Mouse (Mus musculus) midbrain, embryonic 14.5 days (tissue): Measurements from ENCODE around the gene Defb6. TPM values are rescaled to one million over a fixed set of nuclear protein-coding genes. Genes with fewer than 3 reads are reported as not detected.

ENCODE experiments used
- ATAC-seq: fragments of 200-750 bp; cut with Nextera tagmentation; 2 replicates; pipeline ENCODE4 v1.8.0; 2017; ENCODE audit warnings: moderate number of reproducible peaks, moderate library complexity; ENCODE audit not compliant: low FRiP score, low TSS enrichment
- DNase-seq: peaks from one replicate; pipeline ENCODE4 v3.0.0-alpha.2; 2015
- H3K27ac ChIP-seq: fragments of 300-500 bp; sonication (generic); replicated peaks from 2 replicates; pipeline ENCODE4 v1.5.1; 2014; ENCODE audit warnings: mild to moderate bottlenecking, low read depth, low read length, moderate library complexity
- H3K27me3 ChIP-seq: fragments of 300-500 bp; sonication (generic); 2 replicates; pipeline ENCODE4 v1.6.1; 2014; ENCODE audit warnings: low read length, control low read depth, mixed read lengths; ENCODE audit not compliant: control insufficient read depth, insufficient read depth
- H3K36me3 ChIP-seq: fragments of 300-500 bp; sonication (generic); 2 replicates; pipeline ENCODE4 v1.6.1; 2014; ENCODE audit warnings: low read length, control low read depth; ENCODE audit not compliant: control insufficient read depth, insufficient read depth
- H3K4me1 ChIP-seq: fragments of 300-500 bp; sonication (generic); 2 replicates; pipeline ENCODE4 v1.6.1; 2014; ENCODE audit warnings: mild to moderate bottlenecking, antibody characterized with exemption, low read length, control low read depth; ENCODE audit not compliant: control insufficient read depth, insufficient read depth
- H3K4me2 ChIP-seq: fragments of 300-500 bp; sonication (generic); 2 replicates; pipeline ENCODE4 v1.6.1; 2014; ENCODE audit warnings: mild to moderate bottlenecking, low read length, moderate library complexity
- H3K4me3 ChIP-seq: fragments of 300-500 bp; sonication (generic); replicated peaks from 2 replicates; pipeline ENCODE4 v1.5.1; 2014; ENCODE audit warnings: low read depth, low read length
- H3K9ac ChIP-seq: fragments of 300-500 bp; sonication (generic); replicated peaks from 2 replicates; pipeline ENCODE4 v1.6.1; 2014; ENCODE audit warnings: mild to moderate bottlenecking, low read length, moderate library complexity
- H3K9me3 ChIP-seq: fragments of 300-500 bp; sonication (generic); 2 replicates; pipeline ENCODE4 v1.6.1; 2016; ENCODE audit warnings: low read length, control low read depth, mixed read lengths; ENCODE audit not compliant: control insufficient read depth
- WGBS: fragments of 180-500 bp; shearing (Covaris S2); extraction: QIAGEN DNeasy Blood & Tissue Kit; methylation state at CpG from one replicate; pipeline ENCODE4 v1.1.7; 2014; 5-methylcytosine and 5-hydroxymethylcytosine counted together
- polyA plus RNA-seq: library from polyadenylated mRNA; unstranded; fragments of >200 nt; fragmentation: Nextera tagmentation; extraction: Ambion mirVana; gene quantifications from 2 replicates; pipeline ENCODE4 v1.2.1, GENCODE M21; 2014

The Defb6 gene
- polyA plus RNA-seq: not detected in 2 replicates

DNA sequence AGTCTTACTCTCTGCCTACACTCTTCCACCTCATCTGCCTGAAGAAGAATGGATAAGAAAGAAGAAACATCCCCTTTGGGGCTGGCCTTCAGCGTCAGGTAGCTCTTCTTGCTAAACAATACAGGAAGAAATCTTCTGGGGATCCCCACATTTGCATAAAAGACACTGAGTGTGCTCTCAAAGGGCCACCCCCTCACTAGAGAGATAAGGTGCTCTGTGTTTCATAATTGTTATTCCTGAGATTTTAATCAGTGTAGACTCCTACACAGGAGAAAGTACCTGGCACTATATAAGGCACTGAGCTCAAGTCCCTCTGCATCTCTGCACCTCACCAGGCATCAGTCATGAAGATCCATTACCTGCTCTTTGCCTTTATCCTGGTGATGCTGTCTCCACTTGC is at the start of gene Defb6:
Gene Defb6, plus strand, starts transcription at position 318 of the 400 bp plus-strand sequence.
- H3K4me3 ChIP-seq: no peak within 1 kb of the TSS
- 67% methylated on average over 1 of the region's 1 CpGs for WGBS
- H3K4me1 ChIP-seq: no peaks in the 10 kb centered on the region
- DNase-seq: no peak
- no peak within 1 kb of the TSS for H3K4me2 ChIP-seq
- H3K36me3 ChIP-seq: no peaks in the 10 kb centered on the region
- H3K27ac ChIP-seq: no peak within 1 kb of the TSS
- ATAC-seq: no peak
- no peaks in the 10 kb centered on the region for H3K27me3 ChIP-seq
- no peak within 1 kb of the TSS for H3K9ac ChIP-seq
- H3K9me3 ChIP-seq: no peaks in the 10 kb centered on the region

DNA sequence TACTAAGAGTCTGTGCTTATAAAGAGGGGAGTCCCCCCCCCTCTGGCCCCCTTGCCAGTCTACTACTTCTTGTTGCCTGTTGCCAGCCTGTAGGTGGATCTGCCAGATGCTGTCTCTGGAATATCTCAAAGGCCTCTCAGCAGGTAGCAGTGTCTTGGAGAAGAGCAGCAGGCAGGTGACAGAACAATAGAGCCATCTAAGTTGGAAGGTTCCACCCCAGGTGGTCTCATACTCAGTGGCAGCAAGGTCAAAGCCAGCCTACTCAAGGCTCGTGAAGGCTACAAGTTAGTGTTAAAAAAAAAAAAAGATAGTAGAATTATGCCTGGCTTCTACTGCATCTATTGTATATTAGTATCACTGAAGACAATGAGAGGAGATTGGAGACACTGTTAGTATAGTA is 12.8 kb downstream of the Defb6 start:
- ATAC-seq (no peak), DNase-seq (no peak)
- WGBS: 59% methylated on average over 1 of the region's 1 CpGs
- H3K9me3 ChIP-seq: no peaks in the 10 kb centered on the region
- H3K27ac ChIP-seq: no peak overlapping the region
- no peak overlapping the region for H3K4me3 ChIP-seq
- H3K4me1 ChIP-seq: no peaks in the 10 kb centered on the region
- H3K36me3 ChIP-seq: no peaks in the 10 kb centered on the region
- no peak overlapping the region for H3K9ac ChIP-seq
- H3K4me2 ChIP-seq: no peak overlapping the region
- H3K27me3 ChIP-seq: no peaks in the 10 kb centered on the region

DNA sequence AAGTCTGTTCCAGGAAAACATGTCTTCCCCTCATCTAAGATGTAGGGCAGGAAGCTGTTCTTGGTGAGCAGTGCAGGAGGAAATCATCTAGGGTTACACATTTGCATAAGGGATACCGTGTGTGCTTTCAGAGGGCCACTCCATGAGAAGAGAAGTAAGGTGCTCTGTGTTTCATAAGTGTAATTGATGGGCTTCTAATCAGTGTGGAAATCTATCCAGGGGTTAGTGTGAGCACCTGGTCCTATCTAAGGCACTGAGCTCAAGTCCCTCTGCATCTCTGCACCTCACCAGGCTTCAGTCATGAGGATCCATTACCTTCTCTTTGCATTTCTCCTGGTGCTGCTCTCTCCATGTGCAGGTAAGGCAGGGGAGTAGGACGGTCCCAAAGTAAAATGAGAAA is 14.3 kb downstream of the Defb6 start, which contains the start of gene Defb46:
Gene Defb46, plus strand, starts transcription at position 301 of the 400 bp plus-strand sequence.
- Histone ChIP-seq H3K4me1 (no peaks in the 10 kb centered on the region), H3K9me3 (no peaks in the 10 kb centered on the region), H3K9ac (no peak within 1 kb of the TSS), H3K4me2 (no peak within 1 kb of the TSS), H3K27me3 (no peaks in the 10 kb centered on the region), H3K36me3 (no peaks in the 10 kb centered on the region), H3K27ac (no peak within 1 kb of the TSS), H3K4me3 (no peak within 1 kb of the TSS)
- ATAC-seq (no peak), DNase-seq (no peak)
- 80% methylated on average over 2 of the region's 2 CpGs for WGBS

DNA sequence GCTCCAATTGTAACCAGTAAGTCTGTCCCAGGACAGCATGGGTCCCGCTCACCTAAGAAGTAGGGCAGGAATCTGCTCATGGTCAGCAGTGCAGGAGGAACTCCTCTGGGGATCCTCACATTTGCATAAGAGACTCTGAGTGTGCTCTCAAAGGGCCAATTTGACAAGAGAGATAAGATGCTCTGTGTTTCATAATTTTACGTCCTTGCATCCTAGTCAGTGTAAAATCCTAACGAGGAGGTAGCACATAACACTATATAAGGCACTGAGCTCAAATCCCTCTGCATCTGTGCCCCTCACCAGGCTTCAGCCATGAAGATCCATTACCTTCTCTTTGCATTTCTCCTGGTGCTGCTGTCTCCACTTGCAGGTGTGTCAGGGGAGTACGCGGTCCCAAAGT is 22.0 kb downstream of the Defb6 start, which contains the start of gene Defb5:
Gene Defb5, plus strand, starts transcription at position 301 of the 400 bp plus-strand sequence.
- no peaks in the 10 kb centered on the region for H3K4me1 ChIP-seq
- no peak for DNase-seq
- no peak for ATAC-seq
- H3K9ac ChIP-seq: no peak within 1 kb of the TSS
- H3K27ac ChIP-seq: no peak within 1 kb of the TSS
- 95% methylated on average over 5 of the region's 5 CpGs for WGBS
- H3K9me3 ChIP-seq: no peaks in the 10 kb centered on the region
- H3K36me3 ChIP-seq: no peaks in the 10 kb centered on the region
- no peaks in the 10 kb centered on the region for H3K27me3 ChIP-seq
- H3K4me3 ChIP-seq: no peak within 1 kb of the TSS
- no peak within 1 kb of the TSS for H3K4me2 ChIP-seq

DNA sequence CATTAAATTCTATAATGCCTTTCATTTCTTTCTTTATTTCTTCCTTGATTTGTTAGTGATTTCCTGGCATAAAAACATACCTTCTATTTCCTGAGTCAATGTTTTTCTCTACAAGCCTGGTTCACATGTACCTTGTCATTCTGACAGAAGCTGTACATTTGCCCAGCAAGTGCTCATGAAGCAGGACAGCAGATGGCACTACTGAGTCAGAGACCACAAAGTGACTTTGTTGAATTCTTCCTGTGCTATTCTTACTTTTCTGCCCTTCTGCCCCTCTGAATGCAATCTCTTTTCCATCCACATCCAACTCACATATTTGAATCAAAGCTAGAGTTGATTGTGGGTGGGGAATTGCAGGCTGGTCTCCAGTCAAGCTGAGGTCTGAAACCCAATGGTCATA is 32.9 kb downstream of the Defb6 start:
- Histone ChIP-seq H3K27ac (no peak overlapping the region), H3K36me3 (no peaks in the 10 kb centered on the region), H3K4me1 (no peaks in the 10 kb centered on the region), H3K4me3 (no peak overlapping the region), H3K9ac (no peak overlapping the region), H3K4me2 (no peak overlapping the region), H3K27me3 (no peaks in the 10 kb centered on the region), H3K9me3 (peaks cover 5% of the 10 kb centered on the region; the same call in 1 of the 2 replicates)
- no peak for DNase-seq
- ATAC-seq: no peak

DNA sequence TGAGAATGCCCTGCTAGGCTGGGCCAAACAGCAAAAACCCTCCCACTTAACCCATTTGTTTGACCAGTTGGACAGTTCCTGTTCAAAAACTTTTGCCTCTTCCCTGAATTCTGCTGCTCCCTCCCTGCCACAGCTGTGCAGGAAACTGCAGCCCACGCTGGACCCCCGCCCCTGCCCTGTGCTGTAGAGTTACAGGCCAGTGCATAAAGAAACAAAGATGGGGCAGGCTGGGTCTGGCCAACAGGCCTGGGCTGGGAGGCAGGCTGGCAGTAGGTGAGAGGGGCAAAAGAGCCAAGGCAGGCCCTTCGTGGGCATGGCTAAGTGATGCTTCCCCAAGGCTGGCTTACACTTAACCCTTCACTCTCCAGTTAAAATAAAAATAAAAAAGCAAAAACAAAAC is 34.4 kb downstream of the Defb6 start:
- no peak for DNase-seq
- ATAC-seq: no peak
- H3K27me3 ChIP-seq: no peaks in the 10 kb centered on the region
- no peak overlapping the region for H3K4me2 ChIP-seq
- peaks cover 5% of the 10 kb centered on the region; the same call in 1 of the 2 replicates for H3K9me3 ChIP-seq
- no peaks in the 10 kb centered on the region for H3K4me1 ChIP-seq
- no peaks in the 10 kb centered on the region for H3K36me3 ChIP-seq
- no peak overlapping the region for H3K9ac ChIP-seq
- 51% methylated on average over 3 of the region's 3 CpGs for WGBS
- H3K4me3 ChIP-seq: no peak overlapping the region
- H3K27ac ChIP-seq: no peak overlapping the region

Other genes starting within 250 kb of the Defb6 start
- gene Defb40, start 247.2 kb upstream of the Defb6 start, polyA plus RNA-seq: not detected in 2 replicates
- not detected in 2 replicates for gene Defb37, start 234.4 kb upstream of the Defb6 start, polyA plus RNA-seq
- gene Defb38, start 198.9 kb upstream of the Defb6 start, polyA plus RNA-seq: not detected in 2 replicates
- gene Defb39, start 160.7 kb upstream of the Defb6 start, polyA plus RNA-seq: not detected in 2 replicates
- gene Defb12, start 110.6 kb upstream of the Defb6 start, polyA plus RNA-seq: not detected in 2 replicates
- gene Defb34, start 101.7 kb upstream of the Defb6 start, polyA plus RNA-seq: not detected in 2 replicates
- not detected in 2 replicates for gene Gm45826, start 84.7 kb upstream of the Defb6 start, polyA plus RNA-seq
- gene Defb14, start 31.1 kb upstream of the Defb6 start, polyA plus RNA-seq: not detected in 2 replicates
- not detected in 2 replicates for gene Defb4, start 26.8 kb upstream of the Defb6 start, polyA plus RNA-seq
- gene Defb46, start 14.4 kb downstream of the Defb6 start, polyA plus RNA-seq: not detected in 2 replicates
- not detected in 2 replicates for gene Defb5, start 22.1 kb downstream of the Defb6 start, polyA plus RNA-seq
- not detected in 2 replicates for gene Defb3, start 67.9 kb downstream of the Defb6 start, polyA plus RNA-seq
- not detected in 2 replicates for gene Defb8, start 222.1 kb downstream of the Defb6 start, polyA plus RNA-seq